Mouse (Mus musculus) CD4-positive, CD25-positive, alpha-beta regulatory T cell, adult 4 months (primary cell): ENCODE data around the gene Stap1. TPM values are rescaled to one million over a fixed set of nuclear protein-coding genes. Genes with fewer than 3 reads are reported as not detected.

Experiments used
- ATAC-seq: one replicate; pipeline ENCODE4 v1.8.0; 2017
- polyA plus RNA-seq, 2 experiments: library from polyadenylated mRNA; unstranded; fragments of 100-300 nt; shearing (Covaris generic); gene quantifications; one replicate each; pipeline ENCODE4 v1.2.1; 2017

Stap1 gene
- polyA plus RNA-seq, 2 experiments from 2014 or later: 75.6 to 103 TPM

DNA sequence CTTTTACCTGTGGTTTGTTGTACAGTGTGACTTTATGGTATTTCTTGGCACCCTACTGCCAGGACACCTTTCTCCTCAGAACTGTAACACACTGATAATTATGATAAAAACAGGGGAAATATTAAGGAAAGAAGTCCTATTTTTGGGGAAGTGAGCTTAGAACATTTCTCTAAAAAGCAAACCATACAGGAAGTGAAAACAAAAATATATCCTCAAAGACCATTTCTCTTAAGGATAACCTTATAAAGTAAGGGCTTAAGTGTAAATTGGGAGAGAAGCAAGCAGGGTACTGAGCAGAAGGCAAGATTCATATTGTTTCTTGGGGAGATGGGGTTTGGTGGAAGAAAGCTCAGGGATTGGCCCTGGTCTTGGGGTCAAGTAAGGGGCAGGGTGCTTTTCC, 58.3 kb downstream of the Stap1 start:
- no peak for ATAC-seq

Other genes with a start within 250 kb of the Stap1 start
- 10 to 100 TPM; 23.1 to 32.2 TPM for gene Cenpc1, start 6.2 kb upstream of the Stap1 start, polyA plus RNA-seq
- gene Uba6, start 101.1 kb downstream of the Stap1 start, polyA plus RNA-seq: 10 to 100 TPM; 15.5 to 17.9 TPM
- gene Gnrhr, start 126.2 kb downstream of the Stap1 start, polyA plus RNA-seq: not detected
- not detected for gene Tmprss11c, start 217.6 kb downstream of the Stap1 start, polyA plus RNA-seq